Mouse (Mus musculus): ENCODE results near the gene Vmn1r85. TPM values are rescaled to one million over a fixed set of nuclear protein-coding genes. Genes with fewer than 3 reads are reported as not detected.
"Not testable (repeated sequence)": the region's sequence is repeated elsewhere in the genome, so short reads cannot be mapped to it uniquely, and the experiment has no call there.

Gene Vmn1r85
- not detected for total RNA-seq (2022)

GRCm38 (mm10) chr7:13095073-13095472 is at the start of gene Vmn1r85:
TSS of gene Vmn1r85 (minus strand) at chr7:13095173.
- DNase-seq (ENCODE audit: low spot score in 2 of 2) = no peak

DNA sequence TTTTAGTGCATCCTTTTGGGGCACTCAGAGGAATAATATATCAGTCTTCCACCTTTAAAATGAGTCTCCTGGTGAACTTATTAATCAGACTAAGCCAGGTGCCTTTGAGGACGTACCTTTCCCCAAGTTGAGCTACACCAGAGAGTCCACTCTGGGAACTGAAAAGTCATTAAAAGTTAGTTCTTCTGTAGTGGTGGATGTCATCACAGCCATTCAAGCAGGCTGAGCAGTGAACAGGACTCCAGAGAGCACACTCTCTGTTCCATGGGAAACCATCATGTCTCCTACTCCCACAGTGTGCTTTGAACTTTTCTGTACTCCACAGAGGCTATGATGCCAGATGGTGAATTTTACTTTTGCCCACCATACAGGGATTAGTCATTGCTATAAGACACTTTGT is 45.1 kb upstream of the Vmn1r85 start, which contains the start of gene Vmn1r87:
Gene Vmn1r87 (minus strand): TSS at position 101 of the 400 bp plus-strand sequence.
- DNase-seq (ENCODE audit: low spot score in 2 of 2) = no peak

DNA sequence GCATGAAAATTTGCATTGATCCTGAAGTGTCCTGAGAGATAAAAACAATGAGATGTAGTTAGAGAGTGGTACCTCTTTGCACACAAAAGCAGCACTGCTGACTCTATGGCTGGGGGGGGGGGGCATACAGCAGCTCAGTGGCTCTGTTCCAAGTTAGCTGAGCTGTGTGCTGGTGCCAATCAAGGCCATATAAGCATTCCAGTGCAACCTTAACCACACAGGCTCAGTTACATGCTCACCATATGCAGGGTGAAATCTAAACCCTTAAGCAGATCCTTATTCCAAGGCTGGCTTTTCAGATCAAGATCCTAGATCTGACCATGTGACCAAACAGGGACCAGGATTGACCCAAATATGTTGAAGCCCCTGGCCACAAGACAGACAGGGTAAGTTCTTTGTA is 42.4 kb upstream of the Vmn1r85 start:
- DNase-seq (ENCODE audit: low spot score in 2 of 2) = no peak

- no peak for DNase-seq (ENCODE audit: low spot score in 2 of 2)
These were observed 36.9 kb upstream of the Vmn1r85 start for GRCm38 (mm10) chr7:13131856-13132255.

DNA sequence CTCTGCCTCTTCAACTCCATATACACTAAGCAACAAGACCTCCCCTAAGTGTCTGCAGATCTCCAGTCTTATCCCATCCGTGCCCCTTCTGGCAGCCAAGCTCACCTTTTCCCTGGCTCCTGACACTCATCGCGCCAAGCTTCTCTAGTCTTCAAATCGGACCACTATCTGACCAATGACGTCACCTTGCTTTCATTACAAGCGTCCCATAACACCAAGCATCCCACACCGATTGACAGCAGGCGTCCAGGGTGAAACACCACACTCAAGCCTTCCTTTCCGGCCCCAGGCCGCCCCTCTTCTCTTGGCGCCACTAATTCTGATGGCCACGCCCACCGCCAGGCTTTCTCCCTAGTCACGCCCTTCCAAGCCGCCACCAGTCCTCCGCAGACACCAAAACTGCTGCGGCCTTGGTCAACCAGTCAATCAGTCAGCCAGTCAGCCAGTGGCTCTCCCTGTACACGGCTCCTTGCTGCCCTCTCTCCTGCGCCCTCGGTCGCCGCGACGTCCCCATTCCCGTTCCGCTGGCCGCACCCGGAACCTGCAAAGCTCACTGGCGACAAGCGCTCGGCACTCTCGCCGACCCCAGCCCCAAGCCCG is 28.7 kb upstream of the Vmn1r85 start:
- not testable (repeated sequence) for DNase-seq (ENCODE audit: low spot score in 2 of 2)

DNA sequence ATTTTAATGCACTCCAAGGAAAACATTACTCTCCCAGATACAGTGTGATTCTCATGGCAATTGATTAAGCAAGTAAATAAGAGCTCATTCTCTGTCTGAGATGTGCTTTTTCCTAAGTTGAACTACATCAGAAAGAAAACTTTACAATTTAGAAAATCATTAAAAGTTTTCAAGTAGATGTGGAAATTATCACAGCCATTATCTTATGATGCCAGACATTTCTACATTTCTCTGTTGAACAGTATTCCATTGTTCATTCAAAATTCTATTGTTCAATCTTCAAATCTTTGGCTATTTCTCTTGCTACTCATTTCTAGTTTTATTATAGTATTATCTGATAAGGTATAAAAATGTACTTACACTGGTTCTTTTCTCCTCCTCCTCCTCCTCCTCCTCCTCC is 24.8 kb upstream of the Vmn1r85 start, which contains the start of gene Vmn1r86:
Gene Vmn1r86 (minus strand): TSS at position 101 of the 400 bp plus-strand sequence.
- no peak for DNase-seq (ENCODE audit: low spot score in 2 of 2)

GRCm38 (mm10) chr7:13072293-13072692 is 22.7 kb downstream of the Vmn1r85 start:
- no peak for DNase-seq (ENCODE audit: low spot score in 2 of 2)

GRCm38 (mm10) chr7:13063399-13063798 is 31.6 kb downstream of the Vmn1r85 start:
- DNase-seq (ENCODE audit: low spot score in 2 of 2) = not testable (repeated sequence)

DNA sequence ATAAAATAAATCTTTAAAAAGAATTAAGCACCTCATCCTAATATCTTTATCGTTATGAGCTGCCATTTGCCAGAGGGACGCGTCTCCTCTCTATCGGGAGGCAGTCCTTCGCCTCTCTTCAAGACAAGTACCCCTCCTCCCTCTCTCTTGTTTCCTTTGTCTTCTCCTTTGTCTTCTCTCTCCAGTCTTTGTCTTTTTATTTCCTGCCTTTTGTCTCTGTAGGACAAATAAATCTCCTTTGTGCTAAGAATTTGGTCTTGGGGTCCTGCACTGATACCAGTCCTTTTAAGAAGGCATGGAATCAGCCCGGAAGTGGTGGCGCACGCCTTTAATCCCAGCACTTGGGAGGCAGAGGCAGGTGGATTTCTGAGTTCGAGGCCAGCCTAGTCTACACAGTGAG is 35.4 kb downstream of the Vmn1r85 start:
- no peak for DNase-seq (ENCODE audit: low spot score in 2 of 2)

DNA sequence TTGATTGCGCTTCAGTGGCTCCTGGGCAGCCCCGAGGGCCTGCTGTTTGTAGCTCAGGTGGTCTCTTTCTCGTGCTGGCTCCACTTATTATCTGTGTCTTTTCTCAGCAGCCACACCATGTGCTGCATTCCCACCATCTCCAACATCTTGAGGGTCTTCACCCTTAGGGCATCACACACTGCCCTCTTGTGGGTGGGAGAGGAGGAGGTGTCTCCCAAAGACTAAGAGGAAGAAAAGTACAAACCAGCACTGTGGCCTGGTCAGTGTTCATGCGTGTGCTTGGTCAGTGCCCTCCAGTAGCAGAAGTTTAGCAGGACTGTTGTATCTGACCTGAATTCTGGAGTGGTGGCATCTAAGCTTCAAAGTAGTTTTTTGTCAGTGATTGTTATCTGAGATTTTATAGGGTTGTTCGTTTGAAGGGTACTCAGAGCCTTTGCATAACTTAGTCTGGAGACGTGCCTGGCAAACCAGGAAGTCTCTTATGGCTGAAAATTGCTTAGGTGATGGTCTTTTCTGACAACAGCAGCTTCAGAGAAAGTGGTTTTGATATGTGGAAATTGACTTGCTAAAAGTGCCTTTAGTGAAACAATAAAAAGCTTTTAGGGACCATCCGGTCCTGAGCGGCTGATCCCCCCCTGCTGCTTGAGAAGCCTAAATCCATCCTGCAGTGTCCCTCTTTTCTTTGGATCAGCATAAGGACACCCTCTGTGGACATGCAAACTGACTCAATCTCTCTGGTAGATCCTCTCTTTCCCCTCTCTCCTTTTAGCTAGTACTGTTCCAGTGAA is 37.9 kb downstream of the Vmn1r85 start:
- no peak for DNase-seq (ENCODE audit: low spot score in 2 of 2)

GRCm38 (mm10) chr7:13054287-13055010 is 40.5 kb downstream of the Vmn1r85 start, which contains the start of gene Mzf1:
TSS of gene Mzf1 (minus strand) at chr7:13054764.
- peak; percentile 84 to 87 for DNase-seq (ENCODE audit: low spot score in 2 of 2)

DNA sequence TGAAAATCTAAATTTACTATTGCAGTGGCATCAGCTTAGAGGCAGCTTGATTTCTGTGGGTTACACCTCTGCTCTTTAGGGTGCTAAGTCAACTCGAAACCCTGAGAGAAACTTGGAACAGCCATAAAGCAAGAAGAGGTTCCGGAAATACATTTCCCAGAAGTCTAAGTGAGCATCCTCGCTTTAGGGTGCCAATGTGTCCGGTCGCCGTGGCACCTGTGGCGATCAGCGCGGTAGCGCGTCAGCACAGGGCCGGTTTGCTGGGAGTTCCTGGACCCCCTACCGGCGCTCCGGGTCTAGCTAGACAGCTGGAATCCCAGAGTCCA is 41.0 kb downstream of the Vmn1r85 start:
- DNase-seq (ENCODE audit: low spot score in 2 of 2) = no peak

DNA sequence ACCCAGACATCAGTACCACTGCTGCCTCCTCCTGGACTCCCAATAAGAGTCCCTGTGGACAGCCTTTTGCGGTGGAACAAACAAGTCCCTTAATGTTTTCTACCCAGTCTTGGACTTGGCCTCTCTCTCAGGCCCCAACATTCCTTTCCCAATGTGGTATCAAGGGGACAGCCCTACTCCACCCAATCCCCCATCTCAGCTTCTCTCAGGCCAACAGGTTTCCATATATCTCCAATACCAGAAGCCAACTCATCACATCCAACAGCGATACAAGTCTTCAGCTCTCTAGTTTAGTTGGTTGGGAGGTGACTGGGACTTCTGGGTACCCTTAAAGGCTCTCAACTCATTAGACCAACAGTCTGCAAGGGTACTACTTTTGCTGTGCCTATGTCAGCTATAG is 41.5 kb downstream of the Vmn1r85 start:
- DNase-seq (ENCODE audit: low spot score in 2 of 2) = no peak

GRCm38 (mm10) chr7:13053001-13053400 is 42.0 kb downstream of the Vmn1r85 start:
- no peak for DNase-seq (ENCODE audit: low spot score in 2 of 2)

DNA sequence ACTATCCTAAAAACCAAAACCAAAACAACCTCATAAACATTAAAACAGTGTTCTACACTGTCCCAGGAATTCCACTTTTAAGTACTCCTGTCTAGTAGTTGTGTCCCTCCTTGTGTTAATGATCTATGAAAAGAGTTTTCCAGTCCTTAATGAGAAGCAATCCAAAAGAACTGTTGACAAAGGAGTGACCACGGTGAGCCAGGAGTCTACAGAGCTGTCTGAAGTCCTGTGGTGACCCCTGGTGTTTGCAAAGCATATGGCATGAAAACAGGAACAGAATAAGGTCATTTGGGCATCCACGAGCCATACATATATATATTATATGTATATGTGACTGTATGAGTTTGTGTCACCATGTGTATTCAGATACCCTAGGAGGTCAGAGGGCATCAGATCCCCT is 48.9 kb downstream of the Vmn1r85 start:
- DNase-seq (ENCODE audit: low spot score in 2 of 2) = no peak

DNA sequence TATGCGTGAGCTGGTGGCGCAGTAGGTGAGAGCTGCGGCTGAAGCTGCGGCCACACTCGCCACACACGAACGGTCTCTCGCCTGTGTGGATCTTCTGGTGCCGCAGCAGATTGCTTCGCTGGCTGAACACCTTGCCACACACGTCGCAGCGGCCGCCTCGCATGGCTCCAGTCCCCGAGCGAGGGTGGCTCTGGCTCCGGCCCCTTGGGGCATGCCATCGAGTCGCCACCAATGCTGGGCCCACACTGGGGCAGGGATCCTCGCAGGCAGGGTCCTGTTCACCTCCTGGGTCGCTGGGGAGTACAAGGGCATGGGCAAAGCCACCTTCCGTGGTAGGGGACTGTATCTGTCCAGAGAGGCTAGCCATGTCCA is 50.7 kb downstream of the Vmn1r85 start:
- no peak for DNase-seq (ENCODE audit: low spot score in 2 of 2)

- DNase-seq (ENCODE audit: low spot score in 2 of 2) = no peak
These were observed 51.3 kb downstream of the Vmn1r85 start for GRCm38 (mm10) chr7:13043445-13044253.

- DNase-seq (ENCODE audit: low spot score in 2 of 2) = no peak
These were observed 51.9 kb downstream of the Vmn1r85 start for GRCm38 (mm10) chr7:13043120-13043444.

DNA sequence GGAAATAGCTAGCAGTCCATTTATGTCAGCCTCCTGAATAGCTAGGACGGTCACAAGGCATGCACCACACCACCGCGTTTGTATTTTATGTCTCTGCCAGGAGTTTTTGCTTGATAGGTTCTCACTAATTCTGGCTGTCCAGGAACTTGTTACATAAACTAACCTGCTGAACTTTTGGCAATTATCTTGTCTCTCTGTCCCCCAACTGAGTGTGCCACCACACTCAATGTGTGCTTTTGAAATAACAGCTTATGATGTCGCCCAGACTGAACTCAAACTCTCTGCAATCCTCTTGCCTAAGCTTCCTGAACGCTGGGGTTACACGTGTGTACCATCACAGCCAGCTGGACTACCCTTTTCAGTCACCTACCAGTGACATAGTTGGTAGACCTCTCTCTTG is 52.5 kb downstream of the Vmn1r85 start:
- no peak for DNase-seq (ENCODE audit: low spot score in 2 of 2)

DNA sequence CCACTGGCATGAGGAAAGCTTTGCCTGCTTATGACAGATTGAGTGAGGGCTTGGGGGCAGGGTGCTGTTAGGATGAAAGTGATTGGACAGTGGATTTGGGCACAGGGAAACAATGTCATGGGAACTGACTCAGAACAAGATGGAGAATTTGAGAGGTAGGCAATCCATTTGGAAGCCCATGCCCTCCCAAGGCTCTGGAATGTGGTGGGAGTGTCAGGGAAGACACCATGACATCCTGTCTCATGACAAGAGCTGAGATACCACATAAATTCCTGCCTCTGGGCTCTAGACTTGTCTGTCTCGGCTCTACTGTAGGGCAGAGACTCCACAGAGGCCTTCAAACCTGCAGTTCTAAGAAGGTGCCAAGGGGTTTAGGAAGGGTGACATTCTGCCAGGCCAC is 53.7 kb downstream of the Vmn1r85 start:
- no peak for DNase-seq (ENCODE audit: low spot score in 2 of 2)

DNA sequence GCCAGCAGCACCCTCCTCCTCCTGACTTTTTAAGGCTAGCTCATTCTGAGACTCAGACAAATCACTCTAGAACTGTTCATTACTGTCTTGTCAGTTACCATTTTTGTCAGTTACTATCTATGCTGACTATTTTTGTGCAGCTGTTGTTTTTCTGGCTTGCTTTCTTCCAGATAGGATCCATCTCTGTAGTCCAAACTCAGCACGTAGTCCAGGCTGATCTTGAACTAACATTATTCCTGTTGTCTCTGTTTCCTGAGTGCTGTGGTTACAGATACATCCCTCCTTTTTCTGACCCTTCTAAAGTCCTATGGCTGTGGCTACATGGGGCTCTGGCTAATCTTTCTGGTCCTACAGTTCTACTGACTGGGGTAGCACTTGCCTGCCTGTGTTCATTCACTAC is 55.8 kb downstream of the Vmn1r85 start:
- DNase-seq (ENCODE audit: low spot score in 2 of 2) = no peak

All from gastrocnemius, adult 8-10 months (tissue).